Mouse (Mus musculus) embryo, embryonic 10 days (tissue): ENCODE measurements at regions not wholly inside any gene's neighbourhood (a gene's known extent, or its start where the extent isn't known, plus 50 kb on each side); places are given as distances from the start of the nearest gene placed in this dataset.

Source experiments
- DNase-seq: peaks from one replicate; pipeline ENCODE4 v3.0.0-alpha.2; 2015; ENCODE audit warnings: low spot score

DNA sequence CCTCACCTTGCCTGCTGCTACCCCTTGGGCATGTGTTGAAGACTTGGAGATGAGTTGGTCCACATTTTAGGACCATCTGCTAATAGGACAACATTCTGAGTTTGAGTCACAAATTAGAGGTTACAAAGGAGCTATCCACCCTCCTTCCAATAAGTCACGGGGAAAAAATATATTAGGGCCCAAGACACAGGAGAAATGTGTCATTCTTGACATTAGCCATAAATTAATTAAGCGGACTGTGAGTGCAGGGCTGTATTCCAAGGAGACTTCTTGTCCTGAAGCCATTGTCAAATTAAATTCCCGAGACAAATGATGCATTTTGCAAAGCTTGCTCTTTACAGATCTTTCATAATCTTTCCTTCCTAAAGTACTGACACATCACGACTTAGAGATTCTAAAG, 79.2 kb downstream of the 1700020N01Rik start:
- no peak for DNase-seq

DNA sequence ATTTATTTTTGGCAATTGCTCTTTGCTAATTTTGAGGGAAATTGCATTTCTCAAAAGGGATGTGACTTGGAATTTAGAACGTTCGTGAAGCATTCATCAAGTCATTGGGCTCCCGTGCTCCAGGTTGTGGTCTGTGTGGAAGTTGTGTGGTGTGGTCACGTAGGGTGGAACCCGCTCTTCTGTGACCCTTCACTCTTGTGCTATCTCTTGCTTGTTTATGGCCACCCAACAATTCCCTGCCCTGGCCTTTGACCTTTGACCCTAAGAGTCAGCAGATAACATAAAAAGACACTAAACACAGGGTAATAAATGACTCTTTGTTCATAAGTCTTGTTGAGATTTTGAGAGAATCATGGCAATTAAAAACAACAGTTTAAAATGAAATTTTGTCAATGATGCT, 79.7 kb downstream of the 1700020N01Rik start:
- DNase-seq = peak; percentile 12

DNA sequence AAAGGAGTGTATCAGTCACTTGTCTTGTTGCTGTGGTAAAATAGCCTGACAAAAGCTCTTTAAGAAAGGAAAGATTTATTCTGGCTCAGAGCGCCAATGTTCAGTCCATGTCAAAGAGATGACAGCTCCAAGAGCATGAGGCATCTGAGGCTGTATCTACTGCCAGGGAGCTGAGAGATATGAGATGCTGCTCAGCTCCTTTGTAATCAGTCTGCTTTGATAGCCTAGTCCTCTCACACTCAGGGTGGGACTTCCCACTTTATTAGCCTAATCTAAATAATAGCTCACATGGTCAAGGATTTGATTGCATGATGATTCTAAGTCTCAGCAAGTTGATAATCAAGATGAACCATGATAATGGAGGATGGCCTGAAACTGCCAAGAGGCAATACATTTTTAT, 80.9 kb downstream of the 1700020N01Rik start:
- no peak for DNase-seq

DNA sequence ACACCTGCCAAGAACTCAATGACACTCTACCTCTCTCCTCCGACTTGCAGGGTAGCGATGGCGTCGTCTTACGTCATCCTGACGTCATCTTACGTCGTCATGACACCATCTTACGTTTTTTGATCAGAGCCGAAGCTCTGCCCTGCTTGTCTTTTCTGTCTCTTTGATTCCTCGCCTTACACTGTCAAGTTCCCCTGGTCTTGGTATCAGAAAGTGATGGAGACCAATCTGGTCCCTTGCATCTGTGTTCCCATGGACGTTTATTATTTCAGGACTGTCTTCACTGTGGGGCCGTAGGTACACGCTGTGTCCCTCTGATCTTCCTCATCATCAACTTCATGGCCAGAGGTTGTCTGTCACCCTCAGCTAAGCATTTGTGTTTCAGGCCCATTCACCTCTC, 82.8 kb downstream of the 1700020N01Rik start:
- no peak for DNase-seq

DNA sequence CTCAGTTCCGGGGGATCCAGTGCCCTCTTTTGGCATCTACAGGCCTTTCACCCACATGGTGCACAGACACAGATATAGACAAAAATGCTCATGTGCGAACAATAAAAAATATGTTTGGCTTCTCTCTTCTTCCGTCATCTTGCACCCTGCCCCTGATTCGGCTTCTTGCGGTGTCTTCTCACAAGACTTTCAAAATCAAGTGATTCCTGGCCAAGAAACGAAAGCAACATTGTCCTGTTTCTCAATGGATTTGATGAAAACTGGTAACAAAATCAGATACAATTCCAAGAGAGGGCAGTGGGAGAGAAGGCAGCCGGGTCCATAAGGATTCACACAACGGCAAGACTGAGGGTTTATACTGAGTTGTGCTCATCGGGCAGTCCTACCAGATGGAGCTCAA, 85.0 kb downstream of the 1700020N01Rik start:
- no peak for DNase-seq

DNA sequence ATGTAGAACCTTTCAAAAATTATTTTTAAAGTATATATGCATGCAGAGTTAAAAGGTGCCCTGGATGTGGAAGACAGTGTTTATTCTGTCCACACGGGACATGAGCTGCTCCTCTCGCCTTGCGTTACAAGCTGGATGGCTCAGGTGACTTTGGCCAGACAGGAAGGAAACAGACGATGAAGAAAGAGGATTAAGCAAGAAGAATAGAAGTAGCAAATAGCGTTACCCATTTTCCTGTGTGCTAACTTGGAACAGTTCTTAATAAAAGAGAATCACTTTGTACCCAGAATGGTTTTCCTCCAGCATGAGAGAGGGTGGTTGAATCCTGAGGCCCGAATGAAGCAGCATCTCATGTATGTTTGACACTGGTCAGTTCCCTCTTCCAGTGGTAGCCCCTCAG, 85.4 kb downstream of the 1700020N01Rik start:
- DNase-seq = no peak

DNA sequence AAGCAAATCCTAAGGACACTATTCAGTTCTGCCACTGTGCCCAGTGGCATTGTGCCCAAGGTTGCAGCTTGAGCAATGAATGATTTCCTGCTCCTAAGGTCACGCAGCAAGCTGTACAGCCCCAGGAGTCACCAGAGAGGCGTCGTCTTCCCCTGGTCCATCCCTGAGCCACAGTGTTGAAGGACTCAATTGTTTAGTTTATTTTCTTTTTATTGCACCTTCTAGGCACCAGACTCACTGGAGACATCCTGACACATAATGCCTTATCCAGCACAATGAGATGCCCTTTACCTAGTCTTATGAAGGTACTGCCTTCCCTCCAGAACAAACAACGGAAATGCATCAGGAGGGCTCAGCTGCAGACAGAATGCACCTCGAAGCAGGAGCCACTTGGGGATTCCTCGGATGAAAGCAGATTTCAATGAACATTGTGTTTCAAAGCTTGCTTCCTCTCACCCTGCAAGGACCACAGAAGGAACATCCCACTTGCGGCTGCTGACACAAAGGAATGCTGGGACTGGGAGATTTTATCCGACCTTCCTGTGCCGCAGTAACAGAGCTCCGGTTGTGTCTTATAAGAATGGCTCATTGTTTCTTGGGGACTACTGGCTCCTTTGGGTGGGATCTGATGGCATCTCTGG, 86.0 kb downstream of the 1700020N01Rik start:
- peak; percentile 12 for DNase-seq

DNA sequence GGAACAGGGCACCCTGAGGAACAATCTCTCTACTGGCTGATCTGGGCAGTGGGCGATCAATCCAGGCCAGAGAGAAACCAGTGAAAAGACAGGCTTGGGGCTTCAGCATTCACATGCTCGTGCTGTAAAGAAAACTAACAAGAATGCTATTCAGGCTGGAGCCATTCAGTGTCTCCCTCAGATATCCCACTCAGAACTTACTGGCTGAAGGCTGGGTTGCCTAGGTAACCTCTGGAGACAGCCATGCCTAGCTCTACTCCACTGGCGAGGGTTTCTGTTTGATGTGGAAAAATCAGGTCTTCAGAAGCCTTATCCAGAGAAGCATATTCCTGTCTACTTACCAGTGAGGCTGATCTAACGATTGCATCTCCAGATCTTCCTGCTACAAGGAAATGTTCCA, 87.8 kb downstream of the 1700020N01Rik start:
- DNase-seq = peak; percentile 11

DNA sequence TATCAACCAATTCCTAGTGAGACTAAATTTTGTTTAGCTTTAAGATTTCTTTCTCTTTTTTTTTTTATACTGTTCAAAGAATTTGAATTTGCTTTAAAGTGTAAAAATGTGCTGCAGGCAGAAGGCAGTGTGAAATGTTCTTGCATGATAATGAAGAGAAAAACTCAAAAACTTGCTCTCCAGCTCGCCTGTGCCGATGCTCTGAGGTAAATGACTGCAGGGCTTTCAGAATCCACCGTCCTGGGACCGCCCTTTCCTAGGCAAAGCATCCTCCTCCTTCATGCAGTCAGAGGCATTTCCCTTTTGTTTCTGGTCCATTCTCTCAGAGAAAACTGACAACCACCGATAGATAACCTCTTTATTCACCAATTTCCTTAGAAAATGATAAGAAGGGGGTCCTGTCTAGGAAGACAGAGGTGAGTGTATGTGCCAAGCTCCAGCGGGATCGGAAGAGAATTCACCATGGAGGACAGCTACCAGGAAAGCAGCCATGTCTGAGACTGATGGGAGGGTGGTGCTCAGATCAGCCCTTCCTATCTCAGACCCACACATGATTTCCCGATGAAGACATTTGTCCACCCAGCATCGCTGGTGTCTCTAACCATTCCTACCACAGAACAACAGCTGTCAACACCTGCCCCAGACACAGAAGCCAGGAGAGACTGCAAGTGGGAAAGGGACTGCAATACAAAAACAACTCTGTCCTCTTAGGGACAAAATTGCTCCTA, 91.5 kb downstream of the 1700020N01Rik start:
- no peak for DNase-seq

DNA sequence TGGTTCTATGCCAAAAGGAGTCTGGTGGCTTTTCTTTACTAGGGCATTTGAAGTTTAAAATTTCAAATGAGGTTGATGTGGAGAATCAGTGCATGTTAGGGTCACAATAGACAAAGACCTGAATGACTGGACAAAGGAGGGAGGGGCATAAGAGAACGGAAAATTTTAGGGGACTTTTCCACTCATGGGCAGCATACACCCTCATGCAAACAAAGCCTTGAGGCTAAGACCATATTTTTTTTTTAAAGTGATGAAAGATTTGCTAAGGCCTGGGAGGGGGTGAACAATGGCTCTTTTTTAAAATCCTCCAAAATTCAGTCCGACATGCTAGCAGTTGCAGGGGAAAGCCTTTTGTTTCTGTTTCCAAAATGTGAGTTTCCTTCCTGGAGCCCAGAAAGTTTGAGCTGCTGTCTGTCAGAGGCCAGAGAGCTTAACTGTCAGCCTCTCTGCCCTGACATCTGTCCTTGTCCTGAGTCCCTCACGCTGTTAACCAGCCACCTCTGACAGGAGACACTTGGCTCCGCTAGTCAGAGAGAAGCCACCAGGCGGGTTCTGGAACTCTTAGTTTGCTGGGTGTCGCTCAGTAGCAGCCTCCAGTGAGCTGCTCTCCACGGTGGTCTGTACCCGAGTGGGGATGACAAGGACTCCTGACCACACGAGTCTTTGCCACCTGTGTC, 92.3 kb downstream of the 1700020N01Rik start:
- DNase-seq = peak; percentile 27

DNA sequence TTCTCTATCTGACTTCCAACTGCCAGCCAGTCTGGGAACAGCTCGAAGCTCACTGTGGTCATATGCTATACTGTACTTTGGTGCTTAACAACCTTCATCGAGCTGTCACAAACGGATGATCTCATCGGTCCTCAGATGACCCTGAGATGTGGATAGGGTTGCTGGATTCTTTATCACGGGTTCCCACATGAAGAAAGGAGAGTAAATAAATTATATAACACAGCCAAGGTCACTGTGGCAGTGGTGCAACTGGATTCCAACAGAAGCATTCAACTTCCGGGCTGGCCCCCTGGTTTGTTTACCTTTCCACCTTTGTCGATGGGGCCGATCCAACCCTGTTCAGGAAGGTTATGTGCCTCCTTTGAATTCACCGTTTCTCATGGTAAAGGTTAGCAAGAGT, 93.1 kb downstream of the 1700020N01Rik start:
- no peak for DNase-seq

DNA sequence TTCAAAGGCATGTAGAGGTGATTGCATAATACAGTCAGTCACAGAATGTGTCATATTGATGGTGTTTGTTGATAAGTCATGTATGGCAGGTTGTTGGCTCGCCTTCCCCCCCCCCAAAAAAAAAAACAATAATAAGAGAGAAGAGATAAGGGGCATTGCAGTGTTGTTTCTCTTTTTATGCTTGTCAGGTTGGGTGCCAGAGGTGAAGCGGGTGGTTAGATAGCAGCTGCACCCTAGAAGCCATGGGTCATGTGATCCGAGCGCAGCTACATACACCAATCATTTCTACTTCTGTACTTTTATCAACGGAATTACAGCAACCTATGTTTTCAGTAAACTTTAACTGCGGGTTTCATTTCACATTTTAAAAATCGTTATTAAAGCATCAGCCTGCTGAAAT, 94.5 kb downstream of the 1700020N01Rik start:
- DNase-seq = no peak

DNA sequence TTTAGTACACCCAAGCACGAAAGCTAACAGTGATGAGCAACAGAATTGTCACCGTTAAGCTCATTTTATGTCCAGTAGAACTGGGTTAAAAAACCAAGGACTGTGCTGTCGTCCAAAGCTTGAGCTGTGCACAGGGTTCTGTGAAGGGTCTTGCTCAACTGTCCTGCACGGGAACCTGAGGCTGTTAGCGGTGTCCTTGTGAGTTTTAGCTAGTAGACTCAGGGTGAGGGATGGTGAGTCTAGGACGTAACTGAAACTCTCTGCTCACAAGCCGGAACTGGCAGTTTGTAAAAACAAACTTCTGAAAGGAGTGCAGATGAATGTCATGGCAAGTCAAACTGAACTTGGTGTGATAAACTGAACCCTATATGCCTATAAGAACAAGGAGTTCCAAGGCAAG, 95.6 kb downstream of the 1700020N01Rik start:
- no peak for DNase-seq

DNA sequence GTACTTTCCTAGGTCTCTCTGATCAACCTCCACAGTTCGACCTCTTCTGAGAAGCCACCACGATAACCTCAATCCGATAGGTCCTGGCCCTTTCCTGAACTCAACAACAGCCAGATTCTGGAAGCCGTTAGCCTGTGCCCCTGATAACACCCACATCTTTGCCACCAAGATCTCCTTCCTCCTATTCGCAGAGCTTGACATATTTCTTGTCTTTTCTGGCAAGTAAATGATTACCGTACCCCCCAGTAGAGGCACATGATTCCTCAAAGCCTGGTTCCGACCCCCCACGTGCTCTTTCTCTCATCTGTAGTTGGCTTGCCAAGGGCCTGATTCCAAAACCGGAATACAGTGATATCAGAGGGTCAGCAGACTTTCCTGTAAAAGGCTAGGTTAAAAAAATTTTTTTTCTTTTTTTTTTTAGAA, 96.9 kb downstream of the 1700020N01Rik start:
- DNase-seq = no peak

DNA sequence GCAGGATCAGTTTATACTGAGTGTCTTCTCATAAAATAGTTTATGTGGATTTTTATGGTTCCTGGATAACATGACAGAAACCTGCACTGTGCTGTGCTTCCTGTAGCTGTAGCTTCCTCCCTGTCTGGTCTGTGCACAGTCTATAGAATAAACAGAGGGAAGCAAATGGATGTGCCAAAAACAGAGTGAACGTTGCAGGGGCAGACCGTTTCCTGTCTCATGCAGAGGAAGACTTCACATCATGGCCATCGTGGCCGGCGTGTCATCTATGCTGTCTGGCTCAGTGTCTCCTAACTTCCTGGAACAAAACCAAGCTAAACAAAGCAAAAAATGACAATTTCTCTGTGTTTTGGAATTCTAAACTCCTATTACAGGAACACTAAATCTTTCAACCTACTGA, 102.2 kb downstream of the 1700020N01Rik start:
- DNase-seq = no peak

DNA sequence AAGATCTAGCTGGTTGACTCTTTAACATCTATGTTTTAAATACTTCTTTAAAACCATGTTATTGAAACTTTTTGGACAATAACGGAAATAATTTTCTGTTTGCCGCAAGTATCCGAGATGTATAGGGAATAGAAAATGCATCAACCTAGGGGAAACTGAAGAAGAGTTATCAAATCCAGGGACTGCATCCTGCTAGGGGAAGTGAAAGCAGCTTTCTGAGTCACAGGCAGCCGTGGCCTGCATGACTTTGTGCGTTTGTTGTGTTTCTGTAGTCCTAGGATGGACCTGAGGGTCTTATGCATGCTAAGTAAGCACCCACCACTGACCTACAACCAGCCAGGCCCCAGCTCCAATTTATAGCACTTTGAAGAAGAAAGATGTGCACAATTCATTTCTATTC, 103.7 kb downstream of the 1700020N01Rik start:
- no peak for DNase-seq

DNA sequence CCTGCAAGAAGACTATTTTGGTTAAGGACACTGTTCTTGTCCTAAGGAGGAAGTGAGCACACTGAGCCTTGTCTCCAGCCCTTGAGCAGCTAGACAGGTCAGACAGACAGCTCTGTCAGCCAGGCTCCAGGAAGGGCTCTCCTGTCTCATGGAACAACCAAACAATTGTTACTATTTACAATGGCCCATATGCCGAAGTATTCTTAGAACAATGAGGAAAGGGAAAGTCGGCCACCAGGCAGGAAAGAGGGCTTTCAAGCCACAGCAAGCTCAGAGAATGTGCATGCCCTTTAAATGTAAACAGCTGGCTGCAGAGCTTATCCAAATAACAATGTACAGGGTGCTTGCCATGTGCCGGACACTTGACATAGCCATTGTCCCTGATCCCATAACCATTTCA, 108.6 kb downstream of the 1700020N01Rik start:
- peak; percentile 20 for DNase-seq

DNA sequence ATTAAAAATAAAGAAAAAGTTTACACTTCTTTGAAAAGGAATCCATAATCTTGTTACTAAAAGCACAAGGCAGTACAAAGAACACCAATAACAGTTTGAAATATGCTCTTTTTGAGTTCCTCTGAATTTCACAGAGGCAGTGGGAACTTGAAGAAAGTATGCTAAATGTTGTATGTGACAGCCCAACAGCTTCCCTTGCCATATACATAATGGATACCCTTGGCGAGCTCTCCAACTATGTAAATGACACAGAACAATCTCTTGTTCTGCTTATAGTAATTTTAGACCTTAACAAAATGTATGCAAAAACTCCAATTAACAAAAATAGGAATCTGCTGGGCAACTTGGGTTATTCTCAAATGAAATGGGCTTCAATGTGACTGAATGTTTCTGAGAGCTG, 109.2 kb downstream of the 1700020N01Rik start:
- DNase-seq = no peak

DNA sequence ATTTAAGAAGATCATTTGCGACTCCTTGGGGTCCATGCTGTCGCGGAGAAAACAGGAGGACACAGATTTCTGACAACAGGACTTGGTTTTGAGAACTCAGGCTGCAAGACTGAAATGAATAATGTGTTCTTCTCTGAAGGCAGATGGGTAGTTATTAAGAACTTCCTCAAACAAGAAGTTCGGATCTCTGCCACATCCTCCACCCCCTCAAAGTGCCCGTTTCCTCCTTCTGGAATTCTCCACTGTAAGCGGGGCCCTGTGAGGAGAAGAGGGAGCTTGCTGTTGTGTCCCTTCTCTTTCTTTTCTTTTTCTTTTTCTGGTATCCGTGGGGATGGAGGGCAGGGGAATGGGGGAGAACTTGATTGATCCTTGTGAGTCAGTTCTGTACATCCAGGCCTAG, 118.9 kb downstream of the 1700020N01Rik start:
- no peak for DNase-seq

DNA sequence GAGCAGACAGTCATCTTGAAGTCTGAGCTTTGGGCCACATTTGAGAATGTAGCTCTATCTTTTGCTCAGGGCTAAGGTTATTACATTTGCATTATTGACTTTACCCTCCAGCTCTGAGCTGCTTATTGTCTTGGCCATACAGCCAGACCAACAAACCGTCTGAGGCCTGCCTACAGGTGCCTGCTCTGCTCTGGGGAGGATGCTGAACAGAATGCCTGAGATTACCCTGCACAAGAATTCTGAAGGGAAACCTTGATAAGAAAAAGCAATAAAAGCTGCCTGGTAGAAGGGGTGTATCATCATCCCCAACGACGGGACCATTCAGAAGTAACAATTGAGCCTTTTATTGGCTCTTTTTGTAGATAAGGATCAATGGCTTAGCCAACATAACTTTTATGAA, 119.9 kb downstream of the 1700020N01Rik start:
- no peak for DNase-seq

DNA sequence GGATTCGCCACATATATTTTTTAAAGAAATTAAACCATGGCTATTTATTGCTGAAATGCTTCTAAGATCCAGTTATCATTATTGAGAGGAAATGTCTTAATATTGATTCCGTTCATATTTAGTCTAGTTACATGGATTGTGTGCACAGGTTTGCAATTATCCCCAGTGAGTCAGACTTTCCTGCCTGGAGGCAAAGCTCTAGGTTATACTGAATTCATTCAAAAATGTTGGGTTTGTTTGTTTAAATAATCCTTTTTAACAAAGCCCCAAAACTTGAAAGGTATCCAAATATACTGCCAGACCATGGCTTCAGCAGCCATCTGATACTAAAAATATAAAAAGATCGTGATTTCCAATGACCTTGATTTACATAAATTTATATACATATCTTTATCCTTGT, 122.5 kb downstream of the 1700020N01Rik start:
- DNase-seq = no peak

DNA sequence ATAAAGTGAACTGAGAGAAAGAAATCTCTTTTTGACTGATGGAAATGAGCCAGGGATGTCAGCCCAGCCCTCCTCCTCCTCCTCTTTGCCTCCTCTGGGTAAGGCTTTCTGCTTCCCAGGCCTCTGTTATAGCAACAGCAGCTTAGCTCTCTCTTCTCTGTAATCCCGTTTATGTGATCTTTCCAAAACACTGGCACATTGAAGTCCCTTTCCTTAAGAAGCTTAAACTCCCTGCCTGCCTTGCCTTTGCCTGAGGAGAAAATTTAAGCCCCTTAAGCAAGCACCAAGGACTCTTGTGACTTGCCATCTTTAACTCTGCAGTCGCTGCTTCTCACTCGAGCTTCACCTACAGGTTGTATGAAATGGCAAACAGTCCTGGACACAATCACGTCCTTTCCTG, 125.2 kb downstream of the 1700020N01Rik start:
- DNase-seq = no peak

DNA sequence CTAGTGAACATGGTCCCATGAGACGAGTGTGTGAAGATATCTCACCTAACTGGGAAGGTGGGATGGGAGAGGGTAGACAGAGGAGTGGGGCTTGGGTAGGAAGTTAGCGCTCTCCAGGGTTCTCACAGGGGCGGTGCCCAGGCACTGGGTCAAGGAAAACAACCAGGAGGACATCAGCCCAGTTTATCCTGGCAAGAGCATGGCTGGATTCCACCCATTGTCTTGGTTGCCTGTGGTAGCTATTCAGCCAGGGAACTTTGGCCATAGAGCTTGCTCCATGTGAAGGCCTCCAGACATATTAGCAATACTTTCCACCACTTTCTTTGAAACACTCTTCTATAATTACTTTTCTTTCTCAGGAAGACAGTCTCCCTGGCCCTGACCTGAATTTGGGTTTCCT, 131.4 kb downstream of the 1700020N01Rik start:
- no peak for DNase-seq
